Mouse (Mus musculus): ENCODE data around the gene Map2.

GRCm38 (mm10) chr1:66449471-66449870 is 274.4 kb downstream of the Map2 start:
- TF ChIP-seq CTCF (IDR thresholded peaks at IDR 0.05; ENCODE audit: insufficient read depth, low read length) (no peak), POLR2A (IDR thresholded peaks at IDR 0.05; ENCODE audit: borderline replicate concordance, extremely low read depth, low read depth, low read length) (no peak)

All from lung, adult 2 months (tissue).